Mouse (Mus musculus) WW6 (cell line): ENCODE measurements around the gene Prdx6b.

ENCODE experiments used
- DNase-seq: peaks from one replicate; pipeline ENCODE4 v3.0.0-alpha.2; 2013; ENCODE audit warnings: low read depth, low spot score

Prdx6b gene

DNA sequence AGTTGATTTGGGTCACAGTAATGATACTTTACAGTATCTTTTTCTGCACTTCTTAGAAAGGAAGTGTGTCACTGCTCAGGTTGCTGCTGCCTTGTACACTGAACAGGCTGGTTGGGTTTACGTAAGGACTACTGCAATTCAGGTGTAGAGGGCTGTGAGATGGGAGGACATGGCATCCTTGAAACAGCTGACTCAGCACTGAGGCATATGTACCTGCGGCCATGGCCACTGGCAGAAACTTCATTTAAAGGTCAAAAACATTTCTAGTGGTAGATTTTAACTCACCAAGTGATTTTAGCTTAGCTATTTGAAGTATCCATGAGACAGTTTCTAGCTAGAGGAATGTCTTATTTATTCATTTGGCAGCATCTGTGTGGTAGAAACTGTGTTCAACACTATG, 33.5 kb downstream of the Prdx6b start:
- DNase-seq, result no peak

DNA sequence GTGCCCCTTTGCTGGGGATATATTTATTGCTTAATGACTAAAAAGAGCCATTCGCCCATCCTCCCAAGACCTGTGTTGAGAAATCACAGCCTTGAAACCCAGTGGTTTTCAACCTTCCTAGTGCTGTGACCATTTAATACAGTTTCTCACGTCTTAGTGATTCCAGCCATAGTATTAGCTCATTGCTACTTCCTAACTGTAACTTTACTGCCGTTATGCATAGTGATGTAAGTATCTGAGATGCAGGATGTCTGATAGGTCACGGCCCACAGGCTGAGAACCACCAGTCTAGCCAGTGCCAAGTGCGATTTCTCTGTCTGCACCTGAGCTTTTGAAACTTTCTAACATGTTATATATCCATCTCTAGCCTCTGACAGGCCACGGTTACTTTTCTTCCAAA, 35.0 kb downstream of the Prdx6b start:
- no peak for DNase-seq

DNA sequence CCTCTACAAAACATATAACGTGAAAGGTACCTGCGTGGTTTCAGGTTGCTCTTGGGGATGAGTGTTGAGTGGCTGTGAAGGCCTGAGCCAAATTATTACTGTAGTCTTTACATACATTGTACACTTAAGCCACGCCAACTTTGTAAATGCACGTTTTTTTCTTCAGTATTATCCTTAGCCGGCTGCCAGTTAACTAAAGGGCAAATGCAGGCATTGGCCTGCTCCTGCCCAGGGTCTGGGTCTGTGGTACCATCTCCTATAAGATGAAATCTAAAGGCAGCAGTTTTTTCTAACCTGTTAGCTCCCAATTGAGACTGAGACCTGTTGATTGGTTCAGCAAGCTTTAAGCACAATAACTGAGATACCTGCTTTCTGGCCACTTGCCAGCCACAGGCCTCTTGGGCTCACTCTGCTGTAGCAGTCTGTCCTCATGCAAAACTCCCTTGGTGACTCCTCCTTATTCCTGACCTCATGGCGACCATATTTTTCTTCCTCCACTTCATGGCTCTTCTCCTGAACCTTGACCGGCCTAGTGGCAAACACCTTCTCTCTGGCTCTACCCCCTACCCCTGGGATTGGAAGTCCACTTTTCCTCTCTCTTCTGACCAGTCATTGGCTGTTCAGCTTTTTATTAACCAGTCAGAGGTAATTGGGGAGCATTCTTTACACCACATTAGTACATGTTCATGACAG, 36.8 kb downstream of the Prdx6b start:
- no peak for DNase-seq

DNA sequence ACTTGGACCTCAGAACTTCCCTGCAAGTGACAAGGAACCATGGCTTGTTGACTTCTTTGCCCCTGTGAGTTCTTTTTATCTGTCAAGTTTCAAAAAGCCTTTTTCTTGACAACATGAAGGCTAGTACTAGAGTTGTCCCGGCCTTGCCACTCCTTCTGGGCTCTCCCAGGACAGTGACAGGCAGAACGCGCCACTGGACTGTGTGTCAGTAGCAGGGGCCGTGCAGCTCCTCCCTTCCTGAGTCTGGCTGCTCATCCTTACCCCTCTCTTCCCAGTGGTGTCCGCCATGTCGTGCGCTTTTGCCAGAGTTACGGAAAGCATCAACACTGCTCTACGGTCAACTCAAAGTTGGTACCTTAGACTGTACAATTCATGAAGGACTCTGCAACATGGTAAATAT, 48.3 kb downstream of the Prdx6b start:
- no peak for DNase-seq
